Mouse (Mus musculus) spleen, adult 18-20 months (tissue): ENCODE results near the gene Gtpbp3.

ENCODE experiments used
- DNase-seq, 2 experiments: peaks; one replicate each; pipeline ENCODE4 v3.0.0; 2022; ENCODE audit warnings: mixed read lengths in 2 of 2

The Gtpbp3 gene

DNA sequence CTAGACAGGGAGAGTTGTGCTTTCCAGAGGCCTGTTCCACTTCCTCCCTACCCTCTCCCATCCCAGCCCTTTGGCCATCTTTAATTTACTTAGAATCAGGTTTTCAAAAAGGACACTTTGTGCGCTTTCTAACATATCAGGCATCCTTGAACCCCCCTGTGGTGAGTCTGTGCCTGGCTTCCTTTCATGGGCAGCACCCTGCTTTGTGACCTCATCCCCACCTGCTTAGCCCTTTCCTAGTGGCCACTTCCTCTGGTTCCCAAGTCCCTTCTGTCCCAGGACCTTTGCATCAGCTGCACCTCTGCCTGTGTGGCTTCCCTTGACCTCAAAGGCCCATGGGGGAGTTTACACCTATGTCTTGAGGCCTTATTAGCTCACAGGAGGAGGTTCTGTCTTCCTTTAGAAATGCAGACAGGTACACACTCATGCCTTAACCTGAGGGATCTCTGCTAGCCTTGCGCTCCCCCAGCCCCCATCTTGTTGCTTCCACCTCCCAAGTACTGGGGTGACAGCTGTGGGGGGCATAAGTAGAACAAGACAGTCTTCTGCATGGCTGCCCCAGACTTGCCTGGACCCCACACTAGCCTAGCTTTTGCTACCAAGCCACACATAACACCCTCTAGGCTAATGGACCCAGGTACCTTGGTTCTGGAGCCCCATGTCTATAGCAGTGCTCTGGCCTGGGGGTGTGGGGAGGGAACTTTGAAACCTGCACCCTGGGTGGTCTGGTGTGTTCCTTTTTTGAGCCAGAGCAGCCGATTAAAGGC, 17.6 kb upstream of the Gtpbp3 start:
- no peak for DNase-seq

DNA sequence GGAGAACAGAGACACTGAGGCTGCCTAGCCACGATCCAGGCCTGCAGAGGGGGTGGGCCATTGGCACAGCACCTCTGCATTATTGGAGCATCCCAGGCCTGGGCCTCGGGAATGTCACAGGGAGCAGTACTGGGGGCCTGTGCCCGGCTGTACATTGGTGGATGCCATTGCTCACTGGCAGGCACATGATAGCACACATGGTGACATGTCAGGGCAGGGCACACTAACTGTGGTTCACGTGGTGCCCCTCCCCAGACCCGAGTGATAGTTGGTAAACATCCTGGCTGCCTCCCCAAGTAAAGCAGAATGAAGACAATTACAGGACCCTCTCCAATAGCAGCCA, 17.0 kb upstream of the Gtpbp3 start:
- no peak for DNase-seq

DNA sequence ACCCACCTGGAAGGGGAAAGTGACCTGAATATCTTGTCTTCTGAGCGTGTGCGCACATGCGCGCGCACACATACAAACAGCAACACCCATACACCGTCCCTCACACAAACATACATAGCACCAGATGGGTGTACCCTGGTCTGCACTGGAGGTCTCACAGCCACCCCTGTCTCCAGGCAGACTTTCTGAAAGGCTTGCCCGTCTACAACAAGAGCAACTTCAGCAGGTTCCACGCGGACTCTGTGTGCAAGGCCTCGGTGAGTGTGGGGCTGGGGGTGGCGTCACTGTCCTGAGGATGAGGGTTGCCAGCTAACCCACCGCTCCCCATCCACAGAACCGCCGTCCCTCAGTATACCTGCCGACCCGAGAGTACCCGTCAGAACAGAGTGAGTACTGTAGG, 16.0 kb upstream of the Gtpbp3 start:
- no peak for DNase-seq

DNA sequence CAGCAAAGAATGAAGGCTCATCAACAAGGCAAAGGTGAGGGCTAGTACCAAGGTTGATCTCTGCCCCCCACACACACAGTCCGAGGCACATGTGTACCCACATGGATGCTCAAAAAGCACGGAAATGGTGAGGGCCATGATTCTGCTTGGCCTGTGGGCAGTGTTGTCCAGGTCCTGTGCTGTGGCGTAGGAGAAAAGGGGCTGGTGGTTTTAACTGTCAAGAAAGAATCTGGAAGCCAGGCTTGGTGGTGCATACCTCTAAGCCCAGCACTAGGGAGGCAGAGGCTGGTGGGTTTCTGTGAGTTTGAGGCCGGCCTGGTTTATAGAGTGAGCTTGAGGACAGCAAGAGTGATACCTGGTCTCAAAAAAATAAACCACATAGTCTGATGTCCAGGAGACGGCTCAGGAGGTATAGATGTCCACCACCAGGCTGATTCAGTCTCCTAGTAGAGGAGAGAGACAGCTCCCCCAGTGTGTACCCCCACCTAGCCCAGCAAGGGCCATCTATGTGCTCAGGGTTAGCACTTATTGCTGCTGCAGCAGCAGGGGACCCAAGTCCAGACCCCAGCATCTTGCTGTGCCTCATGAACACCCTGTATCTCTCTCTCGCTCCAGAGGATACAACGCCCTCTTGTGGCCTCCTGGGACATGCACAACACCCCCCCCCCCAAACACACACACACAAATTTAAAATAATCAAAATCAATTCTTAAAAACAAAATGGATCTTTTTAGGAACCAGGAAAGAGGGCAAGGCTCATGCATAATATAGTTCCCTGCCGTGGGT, 15.1 kb upstream of the Gtpbp3 start:
- DNase-seq = no peak

DNA sequence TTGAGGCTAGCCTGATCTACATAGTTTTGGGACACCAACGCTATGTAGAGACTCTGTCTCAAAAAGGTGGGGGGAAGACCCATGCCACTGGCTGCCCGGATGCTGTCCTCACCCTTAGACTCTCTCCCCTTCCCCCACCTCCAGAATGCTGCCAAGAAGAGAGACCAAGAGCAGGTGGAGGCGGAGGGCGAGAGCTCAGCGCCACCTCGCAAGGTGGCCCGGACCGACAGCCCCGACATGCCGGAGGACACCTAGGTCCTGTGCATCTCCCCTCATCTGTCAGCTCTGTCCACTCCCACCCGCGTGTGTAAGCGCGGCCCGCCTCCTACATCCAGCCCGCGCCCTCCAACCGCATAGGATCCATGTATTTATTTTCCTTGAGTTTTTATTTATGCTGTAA, 13.6 kb upstream of the Gtpbp3 start:
- no peak for DNase-seq

DNA sequence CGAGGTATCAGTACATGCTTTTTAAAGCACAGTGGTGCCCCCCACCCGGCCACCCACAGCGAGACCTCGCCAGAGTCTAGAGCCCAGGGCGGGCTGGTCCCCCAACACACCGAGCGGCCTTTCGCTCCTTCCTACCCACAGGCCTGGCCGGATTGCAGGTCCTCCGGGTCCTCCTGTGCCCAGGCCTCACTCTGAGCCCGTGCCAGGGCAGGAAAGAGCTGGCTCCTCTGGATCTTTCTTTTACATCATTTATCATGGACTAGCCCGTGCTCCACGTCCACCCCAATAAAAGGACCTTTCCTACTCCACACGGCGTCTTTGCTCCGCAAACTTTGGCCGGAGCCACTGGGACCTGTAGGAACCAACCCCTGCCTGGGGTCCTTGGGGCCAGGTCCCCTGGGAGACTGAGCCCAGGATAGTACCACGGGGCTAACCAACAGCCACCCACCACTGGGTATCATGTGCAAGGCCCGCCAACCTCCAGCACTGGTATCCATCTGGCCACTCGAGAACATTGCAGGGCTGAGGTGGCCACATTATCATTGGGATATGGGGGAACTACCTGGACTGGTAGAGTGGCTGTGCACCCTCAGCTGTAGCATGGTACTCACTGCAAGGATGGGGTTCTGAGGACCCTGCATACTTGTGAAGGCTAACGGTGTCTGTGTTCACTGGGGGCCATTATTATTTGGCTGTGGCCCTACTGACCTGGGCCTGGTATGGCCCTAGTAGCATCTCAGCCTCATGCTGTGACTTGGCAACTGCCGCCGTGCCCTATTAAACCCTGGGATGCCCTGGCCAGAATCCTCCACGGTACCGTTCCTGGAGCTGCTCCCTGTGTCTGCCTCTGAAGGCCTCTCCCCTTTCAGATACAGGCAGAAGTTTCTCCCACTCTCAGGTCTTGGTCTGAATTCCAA, 12.9 kb upstream of the Gtpbp3 start:
- no peak for DNase-seq

DNA sequence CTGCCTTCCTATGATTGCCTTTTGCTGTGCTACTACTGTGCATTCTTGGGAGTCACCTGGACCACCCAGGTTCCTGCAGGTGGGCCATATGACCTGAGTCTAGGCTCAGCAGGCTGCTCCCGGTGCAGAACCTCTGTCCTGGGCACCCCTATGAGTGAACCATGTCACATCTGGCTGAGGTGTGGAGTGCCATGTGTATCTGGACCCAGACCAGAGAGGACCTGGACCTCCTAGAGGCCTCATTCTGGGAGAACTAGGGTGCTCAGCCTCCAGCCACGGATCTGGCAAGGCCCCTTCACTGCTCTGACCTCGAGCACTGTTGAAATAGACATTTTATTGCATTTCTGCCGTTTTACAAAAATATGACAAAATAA, 12.2 kb upstream of the Gtpbp3 start:
- no peak for DNase-seq

DNA sequence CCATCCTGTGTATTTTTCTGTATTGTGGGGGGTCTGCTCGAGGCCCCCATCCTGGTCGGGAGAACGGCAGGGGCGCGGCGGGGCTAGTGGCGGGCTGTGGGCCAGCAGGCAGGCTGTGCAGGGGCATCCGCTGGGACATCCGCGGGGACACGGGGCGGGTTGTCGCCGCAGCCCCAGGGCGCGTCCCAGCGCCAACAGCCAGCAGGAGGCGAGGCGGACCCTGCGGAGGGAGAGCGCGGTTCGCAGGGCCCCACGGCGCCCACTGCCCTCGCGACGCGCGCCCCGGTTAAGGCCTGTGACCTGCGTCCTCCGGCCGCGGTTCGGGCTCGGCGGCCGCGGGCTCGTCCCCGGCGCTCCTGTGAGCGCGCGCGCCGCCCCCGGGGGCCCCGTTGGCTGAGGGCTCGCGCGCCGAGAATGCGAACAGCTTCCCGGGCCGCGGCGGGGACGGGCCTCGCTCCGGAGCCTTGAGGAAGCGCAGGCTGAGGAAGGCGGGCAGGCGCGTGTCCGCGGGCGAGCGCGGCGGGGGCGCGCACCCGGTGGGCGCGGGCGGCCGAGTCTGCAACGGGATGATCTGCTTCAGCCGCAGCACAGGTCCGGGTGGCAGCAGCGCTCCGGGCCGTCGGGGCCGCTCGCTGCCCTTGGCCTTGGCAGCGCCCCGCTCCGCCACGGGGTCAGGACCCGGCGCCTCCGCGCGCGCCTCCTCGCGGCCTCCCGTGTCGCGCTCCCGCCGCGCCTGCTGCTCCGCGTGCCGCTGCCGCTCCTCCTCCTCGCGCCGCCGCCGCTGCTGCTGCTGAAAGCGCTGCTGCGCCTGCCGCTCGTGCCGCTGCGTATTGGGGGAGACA, 11.6 kb upstream of the Gtpbp3 start:
- DNase-seq = peak; percentile 65 to 79

DNA sequence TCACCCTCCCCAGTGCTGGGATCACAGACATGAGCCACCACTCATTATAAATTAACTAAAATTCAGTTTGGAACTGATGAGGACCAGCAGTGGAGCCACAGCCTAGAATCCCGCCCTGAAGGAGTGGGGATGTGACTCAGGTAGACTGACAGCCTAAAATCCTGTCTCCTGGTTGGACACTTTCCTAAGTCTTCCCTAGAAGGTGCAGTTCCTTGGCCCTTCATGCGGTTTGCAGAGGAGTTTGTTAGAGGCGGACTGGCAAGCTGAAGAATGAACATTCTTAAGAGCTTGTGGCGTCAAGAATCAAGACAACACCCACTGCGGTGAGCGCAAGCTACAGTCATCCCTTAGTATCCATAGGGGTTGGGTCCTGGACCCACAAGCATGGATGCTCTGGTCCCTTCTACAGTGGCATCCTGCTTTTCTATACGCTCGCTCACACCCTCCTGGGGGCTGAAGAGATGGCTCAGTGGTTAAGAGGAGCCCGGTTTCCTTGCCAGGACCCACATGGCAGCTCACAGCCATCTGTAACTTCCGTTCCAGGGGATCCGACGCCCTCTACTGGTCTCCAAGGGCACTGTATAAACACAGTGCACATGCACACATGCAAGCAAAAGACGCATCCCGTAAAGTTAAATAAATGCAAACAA, 10.6 kb upstream of the Gtpbp3 start:
- DNase-seq = no peak

DNA sequence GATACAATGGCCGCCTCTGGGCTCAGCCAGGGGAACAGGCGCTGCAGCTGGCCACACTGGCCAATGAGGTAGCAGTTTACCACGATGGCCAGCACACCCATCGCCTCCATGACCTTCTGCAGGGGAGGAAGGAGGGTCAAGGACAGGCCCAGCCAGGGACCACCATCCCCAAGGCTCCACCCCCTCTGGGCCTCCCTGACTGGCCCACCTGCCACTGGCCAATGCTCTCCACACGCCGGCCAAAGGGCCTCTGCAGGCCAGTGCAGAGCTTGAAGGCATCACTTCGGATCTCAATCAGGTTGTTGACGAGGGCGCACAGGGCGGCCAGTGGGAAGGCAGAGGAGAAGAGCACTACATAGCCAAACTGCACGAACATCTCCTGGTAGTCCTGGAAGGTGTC, 9.0 kb upstream of the Gtpbp3 start:
- DNase-seq = no peak

DNA sequence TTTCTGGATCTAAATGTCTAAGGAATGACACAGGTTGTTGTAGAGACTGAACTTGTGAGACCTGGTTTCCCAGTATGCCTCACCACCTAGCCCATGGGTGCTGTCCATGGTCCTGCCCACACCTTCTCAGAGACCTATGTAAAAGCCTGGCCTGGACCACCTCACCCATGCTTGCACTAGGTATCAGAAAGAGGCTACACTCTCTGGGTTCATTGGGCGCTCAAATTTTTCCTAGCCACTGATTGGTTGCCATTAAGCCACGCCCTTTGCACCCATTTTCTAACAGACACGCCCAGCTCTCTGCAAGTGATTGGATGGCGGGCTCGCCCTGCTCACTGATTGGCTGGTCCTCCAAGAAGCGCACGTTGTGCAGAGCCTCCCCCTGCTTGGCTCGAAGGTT, 4.0 kb upstream of the Gtpbp3 start:
- DNase-seq = peak in 1 of 2 experiments; percentile 45

DNA sequence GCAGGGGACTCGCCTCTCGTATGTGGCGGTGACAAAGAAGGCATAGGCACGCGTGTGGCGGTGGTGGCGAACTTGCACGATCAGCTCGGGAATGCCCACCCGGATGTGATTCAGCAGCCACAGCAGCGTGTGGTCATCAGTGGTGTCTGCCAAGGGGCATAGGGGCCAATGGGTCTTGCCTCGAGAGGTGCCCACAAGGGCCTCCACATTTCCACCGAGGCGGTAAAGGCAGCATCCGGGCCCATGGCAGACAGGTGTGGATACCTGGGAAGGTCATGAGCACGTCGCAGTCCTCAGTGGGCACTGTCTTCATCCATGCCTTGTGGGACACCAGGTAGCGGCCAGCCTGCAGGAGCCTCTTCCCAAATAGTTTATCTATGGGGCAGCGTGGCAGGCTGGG, 3.2 kb upstream of the Gtpbp3 start:
- DNase-seq = no peak

DNA sequence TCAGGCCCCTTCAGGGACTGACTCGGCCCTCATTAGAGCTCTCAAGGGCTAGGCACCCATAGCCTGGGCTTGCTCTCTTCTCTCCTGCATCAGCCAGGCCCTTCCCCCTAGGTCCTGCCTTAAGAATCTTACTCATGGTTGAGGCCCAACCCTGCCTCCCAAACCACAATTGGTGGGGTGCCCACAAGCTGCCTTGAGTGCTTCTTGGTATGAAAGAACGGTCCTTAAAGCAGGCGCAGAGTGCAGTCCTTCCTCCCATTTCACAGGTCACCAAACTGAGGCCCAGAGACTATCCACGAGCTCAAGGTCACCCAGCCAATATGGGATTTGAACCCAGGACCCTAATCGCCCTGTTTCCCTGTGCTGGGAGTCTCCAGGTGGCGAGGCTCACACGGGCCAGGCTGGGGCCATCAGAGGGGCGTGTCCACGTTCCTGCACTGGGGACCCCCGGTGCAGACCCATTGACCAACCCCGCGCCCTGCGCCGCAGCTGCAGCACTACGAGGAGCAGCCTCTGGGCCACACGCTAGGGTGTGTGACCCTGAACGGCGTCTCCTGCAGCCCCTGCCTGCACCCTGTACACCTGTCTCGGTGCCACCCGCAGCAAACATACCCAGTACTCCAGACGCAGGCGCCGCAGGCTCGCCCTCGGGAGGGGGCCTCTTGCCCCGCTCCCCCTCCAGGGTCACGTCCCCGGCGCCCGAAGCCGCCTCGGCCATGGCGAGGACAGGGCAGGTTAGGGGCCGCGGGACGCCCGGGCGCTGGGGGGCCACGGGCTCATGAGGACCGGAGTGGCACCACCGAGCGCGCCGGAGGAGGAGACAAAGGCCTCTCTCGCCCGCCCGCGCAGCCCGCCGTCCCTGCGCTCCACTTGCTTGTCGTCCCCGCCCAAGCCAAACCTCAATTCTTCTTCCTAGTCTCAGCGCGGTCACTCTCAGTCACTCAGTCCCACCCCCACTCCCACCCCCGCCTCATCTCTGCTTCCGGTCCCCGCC, 2.5 kb upstream of the Gtpbp3 start, which contains the start of gene Ano8:
Gene Ano8 (minus strand): TSS at position 822 of the 994 bp plus-strand sequence.
- DNase-seq = peak; percentile 66 to 74

DNA sequence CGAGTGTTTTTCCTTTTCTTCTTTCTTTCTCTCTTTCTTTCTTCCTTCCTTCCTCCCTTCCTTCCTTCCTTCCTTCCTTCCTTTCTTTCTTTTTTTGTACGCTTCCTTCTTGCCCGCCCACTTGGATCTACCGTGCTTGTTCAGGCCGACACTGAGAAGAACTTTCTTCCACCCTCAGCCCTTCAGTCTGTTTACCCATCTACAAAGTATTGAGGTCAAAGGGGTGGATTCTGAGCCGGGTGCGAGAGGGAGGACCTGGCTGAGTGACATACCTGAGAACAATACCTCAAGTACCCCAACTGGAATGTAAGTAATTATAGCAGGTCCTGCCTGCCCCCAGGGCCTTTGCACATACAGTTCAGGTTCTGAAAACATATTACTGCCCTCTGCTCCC, 1.8 kb upstream of the Gtpbp3 start:
- DNase-seq = no peak

DNA sequence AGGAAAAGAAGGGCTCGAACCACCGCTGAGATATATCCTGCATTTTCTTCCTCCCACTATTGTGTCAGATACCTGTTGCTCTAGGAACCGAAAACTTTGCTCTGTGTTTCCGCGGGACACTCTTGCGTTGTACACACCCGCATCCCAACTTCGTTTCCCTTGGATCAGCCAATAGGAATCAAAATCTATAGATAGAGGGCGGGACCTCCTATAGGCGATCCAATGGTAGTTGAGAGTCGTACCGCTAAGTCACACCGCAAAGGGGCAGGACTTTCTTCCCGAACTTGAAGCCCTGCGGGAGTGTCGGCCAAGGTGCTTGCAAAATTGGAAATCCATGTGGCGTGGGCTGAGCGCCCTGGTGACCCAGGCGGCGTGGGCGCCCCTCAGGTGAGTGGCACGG, 551 bp downstream of the Gtpbp3 start:
- DNase-seq = peak; percentile 70 to 83

DNA sequence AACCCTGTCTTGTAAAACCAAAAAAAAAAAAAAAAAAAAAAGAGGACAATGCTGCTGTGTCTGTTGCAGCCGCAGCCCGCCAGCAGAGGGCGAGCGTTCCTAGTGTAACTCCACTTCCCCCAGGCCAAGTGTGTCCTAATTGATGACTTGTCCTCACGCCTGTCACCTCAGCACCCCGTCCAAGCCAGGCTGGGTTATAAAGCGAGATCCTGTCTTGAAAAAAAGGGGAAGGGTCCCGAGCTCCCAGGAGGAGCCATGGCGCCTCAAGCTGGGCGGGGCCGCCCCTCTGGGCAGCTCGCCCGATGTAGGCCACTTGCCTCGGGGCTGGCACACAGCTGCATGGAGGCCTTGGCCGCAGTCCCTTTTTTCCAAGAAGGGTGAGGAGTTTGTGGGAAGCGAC, 7.1 kb downstream of the Gtpbp3 start:
- DNase-seq = peak; percentile 65 to 76

DNA sequence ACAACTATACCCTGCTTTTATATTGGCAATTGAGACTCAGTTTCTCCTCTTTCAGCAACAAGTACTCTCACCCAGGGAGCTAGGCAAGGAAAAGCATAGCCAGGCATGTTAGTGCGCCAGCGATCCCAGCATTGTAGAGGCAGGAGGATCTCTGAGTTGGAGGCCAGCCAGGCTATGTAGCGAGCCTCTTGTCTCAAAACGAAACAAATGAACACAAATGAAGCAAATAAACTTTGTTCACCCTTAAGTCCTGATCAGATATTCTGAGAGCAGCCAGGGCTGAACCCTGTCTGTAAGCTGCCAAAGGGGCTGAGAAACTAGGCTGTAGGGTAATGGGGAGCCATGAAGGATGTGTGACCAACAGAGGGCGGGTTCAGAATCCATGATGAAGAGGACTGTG, 7.9 kb downstream of the Gtpbp3 start:
- no peak for DNase-seq

DNA sequence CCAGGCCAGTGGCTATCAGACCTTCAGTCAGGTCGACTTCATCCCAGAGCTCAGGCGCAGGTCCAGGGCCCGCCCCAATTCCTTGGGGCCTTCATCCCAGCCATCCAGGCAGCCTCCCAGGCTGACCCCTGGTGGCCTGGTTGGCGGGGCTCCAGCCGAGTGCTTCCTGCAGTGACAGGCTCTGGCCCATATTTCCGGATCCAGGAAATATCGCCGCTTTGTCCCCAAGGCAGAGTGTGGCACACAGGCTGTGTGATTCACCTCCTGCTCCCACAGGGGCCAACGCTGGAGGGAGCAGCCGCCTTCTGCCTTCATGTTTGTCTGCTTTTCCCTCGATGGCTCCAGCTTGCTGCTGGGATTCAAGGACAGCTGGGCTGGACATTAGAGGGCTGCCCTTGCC, 8.6 kb downstream of the Gtpbp3 start:
- peak; percentile 38 to 48 for DNase-seq

DNA sequence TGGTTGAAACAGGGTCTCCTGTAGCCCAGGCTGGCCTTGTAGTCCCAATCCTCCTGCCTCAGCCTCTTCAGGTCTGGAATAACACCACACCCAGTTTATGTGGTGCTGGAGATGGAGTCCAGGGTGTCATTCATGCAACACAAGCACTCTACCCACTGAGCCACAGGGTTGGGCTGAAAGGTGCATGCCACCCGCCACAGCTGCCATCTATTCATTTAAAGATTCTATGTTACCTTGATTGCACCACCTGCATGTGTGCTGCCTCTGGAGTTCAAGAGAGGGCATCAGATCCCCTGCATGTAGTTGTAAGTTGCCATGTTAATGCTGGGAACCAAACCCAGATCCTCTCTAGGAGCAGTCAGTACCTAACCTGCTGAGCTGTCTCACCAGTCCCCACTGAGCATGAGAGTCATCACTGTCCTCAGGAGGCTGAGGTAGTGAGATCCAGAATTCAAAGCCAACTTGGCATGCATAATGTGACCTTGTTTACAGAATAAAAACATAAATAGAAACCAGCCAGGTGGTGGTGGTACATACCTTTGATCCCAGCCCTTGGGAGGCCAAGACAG, 9.3 kb downstream of the Gtpbp3 start:
- DNase-seq = no peak

DNA sequence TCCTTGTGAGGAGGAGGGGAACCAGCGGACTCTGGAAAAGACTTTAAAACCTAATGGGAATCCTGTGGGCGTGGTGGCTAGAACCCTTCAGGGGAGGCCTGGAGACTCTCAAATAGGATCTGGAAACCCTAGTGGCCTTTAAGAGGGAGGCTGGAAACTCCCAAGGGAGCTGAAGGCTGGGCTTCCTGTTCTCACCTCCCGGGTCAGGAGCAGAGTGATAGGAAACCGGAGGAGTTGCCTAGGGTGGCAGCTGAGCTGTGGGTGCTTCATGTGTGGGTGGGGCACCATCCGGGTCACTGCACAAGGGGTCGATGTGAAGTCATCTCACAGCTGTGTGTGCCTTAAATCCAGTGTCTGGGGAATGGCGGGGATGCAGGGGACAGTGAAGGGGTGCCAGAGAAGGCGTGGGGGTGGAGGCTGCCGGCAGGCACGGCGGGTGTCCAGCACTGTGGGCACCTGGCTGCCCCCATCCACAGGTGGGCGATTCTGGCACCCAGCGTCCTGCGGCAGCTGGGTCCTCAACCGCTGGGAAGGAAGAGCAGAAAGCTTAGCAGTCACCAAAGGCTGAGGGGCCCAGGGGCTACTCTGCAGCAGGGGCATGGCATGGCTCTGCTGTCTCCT, 10.1 kb downstream of the Gtpbp3 start:
- no peak for DNase-seq
